Mouse (Mus musculus): Measurements from ENCODE around the gene Cd27. TPM values are rescaled to one million over a fixed set of nuclear protein-coding genes. Genes with fewer than 3 reads are reported as not detected.

The Cd27 gene
- polyA plus RNA-seq, 1 experiment from 2014 or later, result 2.0 TPM

- no peaks in the 10 kb centered on the region for H3K9me3 ChIP-seq (replicated peaks)
- no peak overlapping the region for H3K9ac ChIP-seq
- 29% methylated on average over 1 of the region's 1 CpGs for WGBS
- ATAC-seq, result no peak
- peaks cover 34% of the 10 kb centered on the region for H3K36me3 ChIP-seq (ENCODE audit: poor library complexity, severe bottlenecking)
- no peaks in the 10 kb centered on the region for H3K27me3 ChIP-seq
- no peak overlapping the region for H3K4me3 ChIP-seq
- no peak overlapping the region for H3K27ac ChIP-seq
- H3K4me1 ChIP-seq, result peaks cover 14% of the 10 kb centered on the region
- no peak overlapping the region for H3K4me2 ChIP-seq
These were observed 41.2 kb downstream of the Cd27 start for GRCm38 (mm10) chr6:125195541-125196075.

GRCm38 (mm10) chr6:125193390-125193789 is 43.4 kb downstream of the Cd27 start:
- Histone ChIP-seq H3K27me3 (no peaks in the 10 kb centered on the region), H3K9ac (no peak overlapping the region), H3K4me1 (peaks cover 27% of the 10 kb centered on the region), H3K9me3 (replicated peaks) (no peaks in the 10 kb centered on the region), H3K4me3 (no peak overlapping the region), H3K36me3 (ENCODE audit: poor library complexity, severe bottlenecking) (peaks cover 44% of the 10 kb centered on the region), H3K27ac (no peak overlapping the region), H3K4me2 (0 out of 2 replicates have a peak overlapping the region, but pooled peaks have one; percentile 92)
- ATAC-seq, result no peak
- whole genome bisulfite sequencing, result 90% methylated on average over 7 of the region's 7 CpGs

- peak overlapping the region; percentile 99 for H3K27ac ChIP-seq
- peak overlapping the region; percentile 92 for H3K4me2 ChIP-seq
- peaks cover 49% of the 10 kb centered on the region for H3K36me3 ChIP-seq (ENCODE audit: poor library complexity, severe bottlenecking)
- H3K9ac ChIP-seq, result peak overlapping the region; percentile 84
- peak overlapping the region; percentile 71 for H3K4me3 ChIP-seq
- 54% methylated on average over 5 of the region's 5 CpGs for WGBS
- no peak for ATAC-seq
- no peaks in the 10 kb centered on the region for H3K9me3 ChIP-seq (replicated peaks)
- peaks cover 28% of the 10 kb centered on the region for H3K4me1 ChIP-seq
- H3K27me3 ChIP-seq, result no peaks in the 10 kb centered on the region
These were observed 44.0 kb downstream of the Cd27 start for GRCm38 (mm10) chr6:125192841-125193240.

- Histone ChIP-seq H3K9me3 (replicated peaks) (no peaks in the 10 kb centered on the region), H3K36me3 (ENCODE audit: poor library complexity, severe bottlenecking) (peaks cover 56% of the 10 kb centered on the region), H3K4me1 (peaks cover 28% of the 10 kb centered on the region), H3K9ac (peak overlapping the region; percentile 84), H3K27me3 (no peaks in the 10 kb centered on the region), H3K4me2 (peak overlapping the region; percentile 92), H3K4me3 (peak overlapping the region; percentile 71), H3K27ac (peak overlapping the region; percentile 99)
- peak; percentile 94 for ATAC-seq
- under 1% methylated on average over 34 of the region's 34 CpGs for WGBS
These were observed 44.6 kb downstream of the Cd27 start for GRCm38 (mm10) chr6:125192016-125192714.

- Histone ChIP-seq H3K36me3 (ENCODE audit: poor library complexity, severe bottlenecking) (peaks cover 57% of the 10 kb centered on the region), H3K27me3 (no peaks in the 10 kb centered on the region), H3K4me2 (peak within 1 kb of the TSS; percentile 92), H3K4me1 (peaks cover 28% of the 10 kb centered on the region), H3K9me3 (replicated peaks) (no peaks in the 10 kb centered on the region), H3K9ac (peak within 1 kb of the TSS; percentile 84), H3K27ac (peak within 1 kb of the TSS; percentile 99), H3K4me3 (peak within 1 kb of the TSS; percentile 71)
- WGBS, result under 1% methylated on average over 54 of the region's 54 CpGs
- ATAC-seq, result peak; percentile 97
These were observed 45.3 kb downstream of the Cd27 start, which contains the start of the genes Ncapd2 and Mrpl51 for GRCm38 (mm10) chr6:125191332-125192015. Gene Ncapd2 (minus strand): TSS chr6:125191701. Gene Mrpl51 (plus strand): TSS chr6:125191801.

- Histone ChIP-seq H3K4me2 (peak overlapping the region; percentile 92), H3K27me3 (no peaks in the 10 kb centered on the region), H3K4me1 (peaks cover 28% of the 10 kb centered on the region), H3K27ac (peak overlapping the region; percentile 99; the same call in 1 of the 2 replicates), H3K36me3 (ENCODE audit: poor library complexity, severe bottlenecking) (peaks cover 60% of the 10 kb centered on the region), H3K9me3 (replicated peaks) (no peaks in the 10 kb centered on the region), H3K9ac (peak overlapping the region; percentile 84), H3K4me3 (peak overlapping the region; percentile 71)
- ATAC-seq, result no peak
These were observed 46.0 kb downstream of the Cd27 start for GRCm38 (mm10) chr6:125190816-125191215.

- H3K4me3 ChIP-seq, result no peak overlapping the region
- WGBS, result 97% methylated on average over 10 of the region's 10 CpGs
- no peak overlapping the region for H3K4me2 ChIP-seq
These were observed 50.6 kb downstream of the Cd27 start for GRCm38 (mm10) chr6:125186203-125186602.

More at GRCm38 (mm10) chr6:125186203-125186602, 50.6 kb downstream of the Cd27 start:
- ATAC-seq, result no peak
- Histone ChIP-seq H3K9ac (no peak overlapping the region), H3K4me1 (peaks cover 16% of the 10 kb centered on the region), H3K9me3 (replicated peaks) (no peaks in the 10 kb centered on the region), H3K27me3 (no peaks in the 10 kb centered on the region), H3K27ac (no peak overlapping the region), H3K36me3 (ENCODE audit: poor library complexity, severe bottlenecking) (peaks cover 81% of the 10 kb centered on the region)

Small RNA genes within 50 kb of the gene (microRNA-seq; reads per million reads assigned to microRNA genes)
- 2.7 reads per million, percentile 1 among the genes with 10 or more reads in this experiment for gene Mir3098
- gene Mir8113, result not detected

Other genes starting within 250 kb of the Cd27 start
- 13.0 and 16.1 TPM in 2 replicates for gene Pianp, start 240.3 kb downstream of the Cd27 start, polyA plus RNA-seq (2015; fragmentation: Nextera tagmentation; extraction: Ambion mirVana)
- gene Zfp384, start 227.9 kb downstream of the Cd27 start, polyA plus RNA-seq (2015; fragmentation: Nextera tagmentation; extraction: Ambion mirVana), result 18.1 and 19.9 TPM in 2 replicates
- gene Ing4, start 197.2 kb downstream of the Cd27 start, polyA plus RNA-seq (2015; fragmentation: Nextera tagmentation; extraction: Ambion mirVana), result 190 and 200 TPM in 2 replicates
- gene Acrbp, start 187.3 kb downstream of the Cd27 start, polyA plus RNA-seq (2015; fragmentation: Nextera tagmentation; extraction: Ambion mirVana), result 19.1 and 20.9 TPM in 2 replicates
- gene Lpar5, start 169.1 kb downstream of the Cd27 start, polyA plus RNA-seq (2015; fragmentation: Nextera tagmentation; extraction: Ambion mirVana), result 0.38 and 0.44 TPM in 2 replicates
- gene Chd4, start 141.0 kb downstream of the Cd27 start, polyA plus RNA-seq (2015; fragmentation: Nextera tagmentation; extraction: Ambion mirVana), result 114 and 119 TPM in 2 replicates
- gene Nop2, start 105.1 kb downstream of the Cd27 start, polyA plus RNA-seq (2015; fragmentation: Nextera tagmentation; extraction: Ambion mirVana), result 49.1 and 58.3 TPM in 2 replicates
- gene Iffo1, start 91.8 kb downstream of the Cd27 start, polyA plus RNA-seq (2015; fragmentation: Nextera tagmentation; extraction: Ambion mirVana), result 11.9 and 14.4 TPM in 2 replicates
- 1,974 and 2,008 TPM in 2 replicates for gene Gapdh, start 70.5 kb downstream of the Cd27 start, polyA plus RNA-seq (2015; fragmentation: Nextera tagmentation; extraction: Ambion mirVana)
- gene Ncapd2, start 45.3 kb downstream of the Cd27 start, polyA plus RNA-seq (2015; fragmentation: Nextera tagmentation; extraction: Ambion mirVana), result 146 and 153 TPM in 2 replicates
- gene Mrpl51, start 45.2 kb downstream of the Cd27 start, polyA plus RNA-seq (2015; fragmentation: Nextera tagmentation; extraction: Ambion mirVana), result 193 and 202 TPM in 2 replicates
- 5.4 and 6.3 TPM in 2 replicates for gene Vamp1, start 21.5 kb downstream of the Cd27 start, polyA plus RNA-seq (2015; fragmentation: Nextera tagmentation; extraction: Ambion mirVana)
- gene Tapbpl, start 5.2 kb downstream of the Cd27 start, polyA plus RNA-seq (2015; fragmentation: Nextera tagmentation; extraction: Ambion mirVana), result 2.2 and 3.1 TPM in 2 replicates
- gene Tuba3a, start 49.0 kb upstream of the Cd27 start, polyA plus RNA-seq (2015; fragmentation: Nextera tagmentation; extraction: Ambion mirVana), result not detected in 2 replicates
- 10.2 and 12.3 TPM in 2 replicates for gene Ltbr, start 76.9 kb upstream of the Cd27 start, polyA plus RNA-seq (2015; fragmentation: Nextera tagmentation; extraction: Ambion mirVana)
- gene Scnn1a, start 83.6 kb upstream of the Cd27 start, polyA plus RNA-seq (2015; fragmentation: Nextera tagmentation; extraction: Ambion mirVana), result 0.13 and 0.26 TPM in 2 replicates
- 12.8 and 13.8 TPM in 2 replicates for gene Tnfrsf1a, start 112.4 kb upstream of the Cd27 start, polyA plus RNA-seq (2015; fragmentation: Nextera tagmentation; extraction: Ambion mirVana)
- gene Plekhg6, start 143.8 kb upstream of the Cd27 start, polyA plus RNA-seq (2015; fragmentation: Nextera tagmentation; extraction: Ambion mirVana), result 0.08 and 0.09 TPM in 2 replicates